Comparison of ENCODE assay signal across 21 mouse cellular contexts in the genomic region with DNA sequence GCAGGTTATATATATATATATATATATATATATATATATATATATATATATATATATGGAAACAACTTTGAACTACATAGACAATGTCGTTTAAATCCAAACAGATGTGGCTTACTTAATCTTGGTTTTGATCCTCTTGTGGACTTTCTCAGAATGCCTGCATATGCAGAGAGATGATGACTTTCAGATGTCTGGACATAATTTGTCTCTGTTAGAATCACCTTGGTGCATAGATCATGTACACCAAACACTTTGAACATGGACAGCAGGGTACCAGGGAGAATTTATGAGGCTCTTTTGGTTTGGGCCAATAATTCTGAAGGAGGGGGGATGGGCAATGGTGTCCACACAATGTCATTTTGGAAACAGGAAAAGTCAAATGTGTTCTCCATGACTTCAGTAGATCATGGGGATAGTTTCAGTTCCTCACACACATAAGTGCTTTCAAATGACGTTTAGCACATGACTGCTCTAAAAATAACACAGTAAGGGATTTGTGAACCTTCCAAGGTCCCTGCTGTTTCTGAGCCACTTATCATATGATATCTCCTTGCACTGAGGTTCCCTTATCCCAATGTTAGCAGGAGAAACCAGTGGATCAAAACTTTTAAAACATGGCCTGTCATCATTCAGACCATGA.
DNase-seq lines count a peak whose midpoint lies in the region; ATAC-seq and TF ChIP-seq lines count a peak whose summit lies in the region.
"Had no signal": no experiment of that assay in that cellular context is flagged by ENCODE, and none has a peak within 500 bp of the region (broad histone marks: within the 10 kb centered on the region; RNA-seq: fewer than 3 reads in every experiment).

No protein-coding gene starts in this region.

- H3K27ac ChIP-seq in bone marrow macrophage, adult 2 months (ENCODE audit: insufficient read depth, low read depth, low read length) = peak overlapping the region; percentile 95
- no peak overlapping the region for H3K27ac ChIP-seq in limb, embryonic 14.5 days (replicated peaks; ENCODE audit: low read depth, low read length)
- no peak overlapping the region for H3K27ac ChIP-seq in forebrain, embryonic 14.5 days (ENCODE audit: low read depth, low read length)
- H3K27ac ChIP-seq: forebrain, embryonic 10.5 days; hindbrain, embryonic 14.5 days; kidney, embryonic 15.5 days; limb, embryonic 12.5 days; liver, embryonic 15.5 days had no signal

- no peaks in the 10 kb centered on the region for H3K27me3 ChIP-seq in limb, embryonic 14.5 days (ENCODE audit: control insufficient read depth, insufficient read depth, low read length)
- H3K27me3 ChIP-seq in forebrain, embryonic 14.5 days (replicated peaks; ENCODE audit: control insufficient read depth, insufficient read depth, low read length) = no peaks in the 10 kb centered on the region
- H3K27me3 ChIP-seq: kidney, embryonic 15.5 days; liver, embryonic 15.5 days; megakaryocyte, embryonic 14.5 days had no signal

- no peak overlapping the region for H3K4me2 ChIP-seq in limb, embryonic 14.5 days (replicated peaks; ENCODE audit: low read depth, low read length, severe bottlenecking)
- H3K4me2 ChIP-seq in forebrain, embryonic 14.5 days (ENCODE audit: low read length) = no peak overlapping the region
- H3K4me2 ChIP-seq: hindbrain, embryonic 14.5 days; kidney, embryonic 15.5 days; limb, embryonic 12.5 days; liver, embryonic 15.5 days had no signal

- DNase-seq in heart, adult 8-10 months (ENCODE audit: low spot score) = peak; percentile 31
- DNase-seq in heart, postnatal 25 days (ENCODE audit: low spot score) = no peak
- peak; percentile 63 for DNase-seq in embryo, embryonic 10.5 days (ENCODE audit: low spot score)
- peak; percentile 64 for DNase-seq in limb, embryonic 14.5 days (ENCODE audit: low spot score)
- DNase-seq in urinary bladder, postnatal 10 days (ENCODE audit: low spot score) = no peak
- no peak for DNase-seq in forebrain, embryonic 14.5 days (ENCODE audit: low spot score)
- DNase-seq: adrenal gland, postnatal 36 days; cerebellum, adult 18-20 months; cerebellum, postnatal 25 days; gastrocnemius, postnatal 25 days; thymus, adult 2 months had no signal

- no peak overlapping the region for H3K4me3 ChIP-seq in bone marrow macrophage, adult 2 months (ENCODE audit: insufficient read depth, low read length)
- H3K4me3 ChIP-seq in limb, embryonic 14.5 days (replicated peaks; ENCODE audit: low read length) = no peak overlapping the region
- H3K4me3 ChIP-seq in forebrain, embryonic 14.5 days (ENCODE audit: low read depth, low read length) = no peak overlapping the region
- H3K4me3 ChIP-seq: forebrain, embryonic 10.5 days; kidney, embryonic 15.5 days; limb, embryonic 12.5 days; liver, embryonic 15.5 days; megakaryocyte, embryonic 14.5 days had no signal

- no peaks in the 10 kb centered on the region for H3K9me3 ChIP-seq in limb, embryonic 14.5 days (ENCODE audit: control insufficient read depth, low read length)
- H3K9me3 ChIP-seq in forebrain, embryonic 14.5 days (replicated peaks; ENCODE audit: control insufficient read depth, low read length) = no peaks in the 10 kb centered on the region
- H3K9me3 ChIP-seq: forebrain, embryonic 10.5 days; kidney, embryonic 15.5 days; limb, embryonic 12.5 days; liver, embryonic 15.5 days had no signal

- H3K36me3 ChIP-seq in limb, embryonic 14.5 days (ENCODE audit: control insufficient read depth, insufficient read depth, low read length) = no peaks in the 10 kb centered on the region
- no peaks in the 10 kb centered on the region for H3K36me3 ChIP-seq in forebrain, embryonic 14.5 days (ENCODE audit: control insufficient read depth, insufficient read depth, low read length)
- H3K36me3 ChIP-seq: forebrain, embryonic 10.5 days; kidney, embryonic 15.5 days; limb, embryonic 12.5 days; liver, embryonic 15.5 days had no signal

- no peak for TF ChIP-seq CTCF in bone marrow macrophage, adult 2 months (IDR thresholded peaks at IDR 0.05; ENCODE audit: low read depth, low read length)

- peak; percentile 53; the same call in 1 of the 2 replicates for ATAC-seq in limb, embryonic 14.5 days (ENCODE audit: low FRiP score, low read depth)
- ATAC-seq in forebrain, embryonic 14.5 days = no peak
- ATAC-seq: intestine, embryonic 16.5 days; lung, postnatal 0 days; midbrain, embryonic 16.5 days had no signal

- intact Hi-C loops in heart, postnatal 25 days (cut with DNase I) = no loop called here

- WGBS in limb, embryonic 14.5 days = 31% methylated on average over 2 of the region's 2 CpGs
- 75% methylated on average over 2 of the region's 2 CpGs for WGBS in forebrain, embryonic 14.5 days

- no peak overlapping the region for H3K9ac ChIP-seq in limb, embryonic 14.5 days (ENCODE audit: low read depth, low read length, severe bottlenecking)
- H3K9ac ChIP-seq in forebrain, embryonic 14.5 days (ENCODE audit: low read length) = no peak overlapping the region
- H3K9ac ChIP-seq: hindbrain, embryonic 14.5 days; kidney, embryonic 15.5 days; limb, embryonic 12.5 days; liver, embryonic 15.5 days had no signal

- peaks cover 40% of the 10 kb centered on the region for H3K4me1 ChIP-seq in bone marrow macrophage, adult 2 months (ENCODE audit: control insufficient read depth, insufficient read depth, low read length)
- peaks cover 4% of the 10 kb centered on the region; the same call in 1 of the 2 replicates for H3K4me1 ChIP-seq in limb, embryonic 14.5 days (ENCODE audit: control insufficient read depth, insufficient read depth, low read length)
- H3K4me1 ChIP-seq in forebrain, embryonic 14.5 days (ENCODE audit: control insufficient read depth, insufficient read depth, low read length) = peaks cover 13% of the 10 kb centered on the region; the same call in 1 of the 2 replicates
- H3K4me1 ChIP-seq: kidney, embryonic 15.5 days; limb, embryonic 12.5 days; liver, embryonic 15.5 days; megakaryocyte, embryonic 14.5 days had no signal

- TF ChIP-seq POLR2A in bone marrow macrophage, adult 2 months (IDR thresholded peaks at IDR 0.05; ENCODE audit: borderline replicate concordance, low read depth, low read length) = no peak
- TF ChIP-seq POLR2A in limb, embryonic 14.5 days (IDR thresholded peaks at IDR 0.05; ENCODE audit: borderline replicate concordance, extremely low read depth, insufficient read depth, insufficient read length) = no peak

Comparison
In these comparisons a context has a peak if more than half of its experiments do, and no peak if none do; other contexts are left out.
1. DNase-seq: peak in heart, adult 8-10 months (single experiment), embryo, embryonic 10.5 days (single experiment) and limb, embryonic 14.5 days (single experiment); none in heart, postnatal 25 days (single experiment), urinary bladder, postnatal 10 days (single experiment) and forebrain, embryonic 14.5 days (single experiment).